In the genomic region with DNA sequence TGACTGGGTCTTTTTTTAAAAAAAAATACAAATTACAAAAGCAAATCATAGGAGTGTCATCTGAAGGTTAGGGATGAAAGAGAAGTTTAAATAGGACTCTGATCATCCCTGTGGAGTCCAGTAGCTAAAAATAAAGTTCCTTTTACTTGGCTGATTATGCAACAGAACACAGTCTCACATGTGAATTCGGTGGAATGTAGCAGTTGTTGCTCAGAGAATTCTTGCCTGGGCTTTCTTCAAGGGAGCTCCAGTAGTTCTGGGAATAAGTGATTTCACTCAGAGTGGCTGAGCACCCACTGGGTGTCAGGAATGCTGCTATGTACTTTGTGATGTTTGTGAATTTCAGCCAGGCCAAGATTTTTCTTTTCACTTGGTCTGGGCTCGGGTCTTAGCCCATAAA, we compare ENCODE assay signal across 29 mouse cellular contexts. TPM values are rescaled to one million over a fixed set of nuclear protein-coding genes. Genes with fewer than 3 reads are reported as not detected.
DNase-seq lines count a peak whose midpoint lies in the region; ATAC-seq and TF ChIP-seq lines count a peak whose summit lies in the region.
"Had no signal": no experiment of that assay in that cellular context is flagged by ENCODE, and none has a peak within 500 bp of the region (broad histone marks: within the 10 kb centered on the region; RNA-seq: fewer than 3 reads in every experiment).

No protein-coding gene starts in this region.

- intact Hi-C loops in gastrocnemius, adult 2 months (cut with DNase I) = no loop called here

- no peak overlapping the region for H3K4me3 ChIP-seq in gastrocnemius, adult 2 months
- no peak overlapping the region for H3K4me3 ChIP-seq in kidney, postnatal 0 days (replicated peaks; ENCODE audit: low read depth, low read length)
- H3K4me3 ChIP-seq: erythroblast, embryonic 14.5 days; hindbrain, embryonic 13.5 days; liver, embryonic 15.5 days; lung, embryonic 15.5 days had no signal

- 58% methylated on average over 2 of the region's 2 CpGs for WGBS in kidney, postnatal 0 days

- TF ChIP-seq CTCF in gastrocnemius, adult 2 months (IDR thresholded peaks at IDR 0.05) = no peak
- no peak for TF ChIP-seq CTCF in kidney, postnatal 0 days (IDR thresholded peaks at IDR 0.05; ENCODE audit: low read depth)

- H3K27me3 ChIP-seq in kidney, postnatal 0 days (ENCODE audit: insufficient read depth, low read length) = no peaks in the 10 kb centered on the region
- H3K27me3 ChIP-seq: liver, embryonic 15.5 days had no signal

- no peaks in the 10 kb centered on the region for H3K4me1 ChIP-seq in kidney, postnatal 0 days (replicated peaks; ENCODE audit: insufficient read depth, low read length)
- H3K4me1 ChIP-seq: hindbrain, embryonic 13.5 days; liver, embryonic 15.5 days; lung, embryonic 15.5 days had no signal

- H3K36me3 ChIP-seq in kidney, postnatal 0 days (ENCODE audit: insufficient read depth, low read length) = no peaks in the 10 kb centered on the region
- H3K36me3 ChIP-seq: G1E; hindbrain, embryonic 13.5 days; liver, embryonic 15.5 days; lung, embryonic 15.5 days had no signal

- no peak for DNase-seq in gastrocnemius, adult 2 months
- no peak for DNase-seq in gastrocnemius, postnatal 4 days (ENCODE audit: low spot score in 2 of 2)
- DNase-seq in kidney, postnatal 0 days (ENCODE audit: low spot score) = peak; percentile 28
- DNase-seq in kidney, postnatal 10 days = no peak
- DNase-seq in lung, postnatal 36 days = peak; percentile 3
- no peak for DNase-seq in lung, postnatal 14 days
- no peak for DNase-seq in thymus, postnatal 4 days
- DNase-seq: adrenal gland, postnatal 14 days; cerebellum, adult 18-20 months; cerebellum, postnatal 10 days; gastrocnemius, postnatal 25 days; heart, postnatal 14 days; kidney, adult 9 months; kidney, postnatal 25 days; layer of hippocampus, postnatal 36 days; liver; midbrain, embryonic 14.5 days; right cerebral cortex, postnatal 14 days; spleen, adult 18-20 months; thymus, postnatal 14 days had no signal

- peak overlapping the region; percentile 83 for H3K27ac ChIP-seq in gastrocnemius, adult 2 months
- no peak overlapping the region for H3K27ac ChIP-seq in kidney, postnatal 0 days
- H3K27ac ChIP-seq: hindbrain, embryonic 13.5 days; liver, embryonic 15.5 days; lung, embryonic 15.5 days had no signal

- H3K4me2 ChIP-seq in kidney, postnatal 0 days (ENCODE audit: low read length) = no peak overlapping the region
- H3K4me2 ChIP-seq: hindbrain, embryonic 13.5 days; liver, embryonic 15.5 days; lung, embryonic 15.5 days had no signal

- no peak overlapping the region for H3K9ac ChIP-seq in kidney, postnatal 0 days (ENCODE audit: low read depth, low read length)
- H3K9ac ChIP-seq: hindbrain, embryonic 13.5 days; liver, embryonic 15.5 days; lung, embryonic 15.5 days had no signal

- ATAC-seq in kidney, postnatal 0 days (replicated peaks; ENCODE audit: low FRiP score, low read depth) = no peak
- ATAC-seq: forebrain, embryonic 16.5 days; intestine, embryonic 16.5 days; Patski had no signal

- no peaks in the 10 kb centered on the region for H3K9me3 ChIP-seq in kidney, postnatal 0 days (replicated peaks; ENCODE audit: low read length)
- H3K9me3 ChIP-seq: G1E; hindbrain, embryonic 13.5 days; liver, embryonic 15.5 days; lung, embryonic 15.5 days had no signal

RNA-seq across cellular contexts. Expression of gene Rai2, which starts 30.5 kb away (rescaled TPM):
- total RNA-seq in gastrocnemius, adult 2 months (2021) = 10 to 100 TPM; 20.0 to 36.3 TPM
- 10 to 100 TPM; 45.8 to 46.3 TPM for total RNA-seq in gastrocnemius, postnatal 4 days (2021)
- polyA plus RNA-seq in kidney, postnatal 0 days (2015; fragmentation: Nextera tagmentation; extraction: Ambion mirVana) = 5.6 and 5.8 TPM in 2 replicates
- total RNA-seq: monocyte, adult 5-6 weeks had no signal
- polyA plus RNA-seq: erythroblast, embryonic 14.5 days; G1E; Patski had no signal

Comparison
In these comparisons a context has a peak if more than half of its experiments do, and no peak if none do; other contexts are left out.
1. DNase-seq: peak in kidney, postnatal 0 days (single experiment) and lung, postnatal 36 days (single experiment); none in gastrocnemius, adult 2 months (single experiment), gastrocnemius, postnatal 4 days (0 of 2), kidney, postnatal 10 days (single experiment), lung, postnatal 14 days (single experiment) and thymus, postnatal 4 days (single experiment).